Mouse (Mus musculus) stomach, embryonic 16.5 days (tissue): ENCODE data around the gene Utrn. TPM values are rescaled to one million over a fixed set of nuclear protein-coding genes. Genes with fewer than 3 reads are reported as not detected.

ENCODE experiments used
- ATAC-seq: fragments of 200-750 bp; cut with Nextera tagmentation; 2 replicates; pipeline ENCODE4 v1.8.0; 2017; ENCODE audit warnings: moderate number of reproducible peaks, moderate TSS enrichment; ENCODE audit not compliant: insufficient read depth, low FRiP score
- H3K27ac ChIP-seq: fragments of 300-500 bp; sonication (generic); 2 replicates; pipeline ENCODE4 v1.5.1; 2014; ENCODE audit warnings: low read length
- H3K27me3 ChIP-seq: fragments of 300-500 bp; sonication (generic); 2 replicates; pipeline ENCODE4 v1.6.1; 2014; ENCODE audit warnings: low read length, control low read depth, mixed read lengths; ENCODE audit not compliant: control insufficient read depth, insufficient read depth
- H3K36me3 ChIP-seq: fragments of 300-500 bp; sonication (generic); 2 replicates; pipeline ENCODE4 v1.6.1; 2014; ENCODE audit warnings: low read length; ENCODE audit not compliant: control insufficient read depth, insufficient read depth
- H3K4me1 ChIP-seq: fragments of 300-500 bp; sonication (generic); 2 replicates; pipeline ENCODE4 v1.6.1; 2014; ENCODE audit warnings: low read length, control low read depth, mixed read lengths; ENCODE audit not compliant: control insufficient read depth, insufficient read depth
- H3K4me2 ChIP-seq: fragments of 300-500 bp; sonication (generic); 2 replicates; pipeline ENCODE4 v1.6.1; 2014; ENCODE audit warnings: low read depth, low read length, mixed read lengths
- H3K4me3 ChIP-seq: fragments of 300-500 bp; sonication (generic); replicated peaks from 2 replicates; pipeline ENCODE4 v1.5.1; 2014; ENCODE audit warnings: mild to moderate bottlenecking, low read length
- H3K9ac ChIP-seq: fragments of 300-500 bp; sonication (generic); 2 replicates; pipeline ENCODE4 v1.6.1; 2014; ENCODE audit warnings: low read length
- H3K9me3 ChIP-seq: fragments of 300-500 bp; sonication (generic); replicated peaks from 2 replicates; pipeline ENCODE4 v1.6.1; 2016; ENCODE audit warnings: low read length, control low read depth; ENCODE audit not compliant: control insufficient read depth
- WGBS: fragments of 180-500 bp; shearing (Covaris S2); extraction: QIAGEN DNeasy Blood & Tissue Kit; methylation state at CpG from one replicate; pipeline ENCODE4 v1.1.7; 2014; 5-methylcytosine and 5-hydroxymethylcytosine counted together
- polyA plus RNA-seq: library from polyadenylated mRNA; unstranded; fragments of >200 nt; fragmentation: Nextera tagmentation; extraction: Ambion mirVana; gene quantifications from 2 replicates; pipeline ENCODE4 v1.2.1, GENCODE M21; 2015

Gene Utrn
- polyA plus RNA-seq, 1 experiment from 2014 or later, result 72.0 TPM

GRCm38 (mm10) chr10:12904140-12904528 lies 35.0 kb upstream of the Utrn start:
- ATAC-seq, result no peak
- WGBS, result 58% methylated on average over 5 of the region's 5 CpGs
- Histone ChIP-seq H3K9me3 (no peaks in the 10 kb centered on the region), H3K4me1 (no peaks in the 10 kb centered on the region), H3K36me3 (no peaks in the 10 kb centered on the region), H3K4me2 (no peak overlapping the region), H3K4me3 (no peak overlapping the region), H3K27ac (no peak overlapping the region), H3K9ac (no peak overlapping the region), H3K27me3 (no peaks in the 10 kb centered on the region)

- 85% methylated on average over 5 of the region's 5 CpGs for WGBS
- no peak overlapping the region for H3K4me3 ChIP-seq
- ATAC-seq, result no peak
- no peak overlapping the region for H3K27ac ChIP-seq
- no peak overlapping the region for H3K9ac ChIP-seq
- no peaks in the 10 kb centered on the region for H3K4me1 ChIP-seq
- no peaks in the 10 kb centered on the region for H3K9me3 ChIP-seq
- H3K27me3 ChIP-seq, result no peaks in the 10 kb centered on the region
- H3K4me2 ChIP-seq, result no peak overlapping the region
- H3K36me3 ChIP-seq, result no peaks in the 10 kb centered on the region
These were observed 34.4 kb upstream of the Utrn start for GRCm38 (mm10) chr10:12903440-12904139.

DNA sequence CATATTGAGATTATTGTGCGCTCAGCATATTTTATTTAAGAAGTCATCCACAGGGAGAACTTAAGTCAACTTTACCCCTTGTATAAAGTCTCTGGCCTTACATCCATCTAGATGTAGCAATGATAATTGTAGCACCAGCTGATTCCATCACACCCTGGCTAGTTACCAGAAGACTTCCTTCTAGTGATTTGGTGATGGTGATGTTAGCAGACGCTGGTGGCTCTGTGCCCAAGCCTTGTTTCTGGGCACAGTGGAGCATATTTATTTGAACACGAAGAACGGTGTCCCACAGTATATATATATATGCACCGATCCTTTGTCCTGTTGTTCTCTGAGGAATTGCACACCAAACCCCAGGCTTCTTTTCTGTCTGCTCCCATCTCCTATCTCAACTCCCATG lies 30.7 kb upstream of the Utrn start:
- Histone ChIP-seq H3K4me1 (no peaks in the 10 kb centered on the region), H3K9ac (no peak overlapping the region), H3K27ac (no peak overlapping the region), H3K36me3 (no peaks in the 10 kb centered on the region), H3K27me3 (no peaks in the 10 kb centered on the region), H3K4me3 (no peak overlapping the region), H3K9me3 (no peaks in the 10 kb centered on the region), H3K4me2 (no peak overlapping the region)
- 91% methylated on average over 5 of the region's 5 CpGs for WGBS
- ATAC-seq, result no peak

- Histone ChIP-seq H3K9me3 (no peaks in the 10 kb centered on the region), H3K4me2 (no peak overlapping the region), H3K4me1 (no peaks in the 10 kb centered on the region), H3K27me3 (no peaks in the 10 kb centered on the region), H3K36me3 (no peaks in the 10 kb centered on the region), H3K4me3 (no peak overlapping the region), H3K9ac (no peak overlapping the region), H3K27ac (peak overlapping the region; percentile 76)
- 88% methylated on average over 3 of the region's 3 CpGs for WGBS
- no peak for ATAC-seq
These were observed 24.2 kb upstream of the Utrn start for GRCm38 (mm10) chr10:12893339-12893738.

DNA sequence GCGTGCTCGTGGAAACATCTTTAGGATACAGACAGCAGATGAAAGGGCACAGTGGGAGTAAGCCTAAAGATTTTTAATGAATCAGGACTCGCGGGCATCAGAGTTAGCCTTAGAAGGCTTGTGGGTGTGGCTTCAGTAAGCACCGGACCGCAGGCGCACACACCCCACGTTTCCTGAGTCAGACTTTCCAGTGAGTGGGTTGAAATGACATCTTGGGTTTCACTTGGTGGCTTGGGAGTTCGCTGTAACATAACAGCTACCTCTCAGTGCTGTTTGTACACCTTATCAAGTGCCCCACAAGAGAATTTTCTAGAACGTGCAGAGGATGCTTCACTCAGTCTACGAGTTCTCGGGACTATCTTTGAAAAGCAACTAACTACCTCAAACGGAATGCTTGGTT lies 19.2 kb upstream of the Utrn start:
- no peak for ATAC-seq
- H3K36me3 ChIP-seq, result no peaks in the 10 kb centered on the region
- no peaks in the 10 kb centered on the region for H3K4me1 ChIP-seq

GRCm38 (mm10) chr10:12887792-12888191 lies 18.6 kb upstream of the Utrn start:
- no peak overlapping the region for H3K4me3 ChIP-seq
- ATAC-seq, result no peak
- H3K9ac ChIP-seq, result no peak overlapping the region
- H3K4me1 ChIP-seq, result no peaks in the 10 kb centered on the region
- no peaks in the 10 kb centered on the region for H3K9me3 ChIP-seq
- 53% methylated on average over 2 of the region's 2 CpGs for WGBS
- no peak overlapping the region for H3K27ac ChIP-seq
- no peaks in the 10 kb centered on the region for H3K27me3 ChIP-seq
- no peak overlapping the region for H3K4me2 ChIP-seq
- no peaks in the 10 kb centered on the region for H3K36me3 ChIP-seq

More for the DNA sequence above, 19.2 kb upstream of the Utrn start:
- no peaks in the 10 kb centered on the region for H3K27me3 ChIP-seq
- H3K9ac ChIP-seq, result no peak overlapping the region
- H3K4me3 ChIP-seq, result no peak overlapping the region
- no peak overlapping the region for H3K27ac ChIP-seq
- WGBS, result 61% methylated on average over 13 of the region's 13 CpGs
- H3K4me2 ChIP-seq, result no peak overlapping the region
- H3K9me3 ChIP-seq, result no peaks in the 10 kb centered on the region

GRCm38 (mm10) chr10:12884308-12884948 lies 15.3 kb upstream of the Utrn start:
- H3K9me3 ChIP-seq, result no peaks in the 10 kb centered on the region
- no peak overlapping the region for H3K27ac ChIP-seq
- WGBS, result 49% methylated on average over 8 of the region's 8 CpGs
- no peaks in the 10 kb centered on the region for H3K36me3 ChIP-seq
- ATAC-seq, result no peak
- no peak overlapping the region for H3K9ac ChIP-seq
- H3K4me3 ChIP-seq, result no peak overlapping the region
- no peaks in the 10 kb centered on the region for H3K4me1 ChIP-seq
- no peaks in the 10 kb centered on the region for H3K27me3 ChIP-seq
- no peak overlapping the region for H3K4me2 ChIP-seq

DNA sequence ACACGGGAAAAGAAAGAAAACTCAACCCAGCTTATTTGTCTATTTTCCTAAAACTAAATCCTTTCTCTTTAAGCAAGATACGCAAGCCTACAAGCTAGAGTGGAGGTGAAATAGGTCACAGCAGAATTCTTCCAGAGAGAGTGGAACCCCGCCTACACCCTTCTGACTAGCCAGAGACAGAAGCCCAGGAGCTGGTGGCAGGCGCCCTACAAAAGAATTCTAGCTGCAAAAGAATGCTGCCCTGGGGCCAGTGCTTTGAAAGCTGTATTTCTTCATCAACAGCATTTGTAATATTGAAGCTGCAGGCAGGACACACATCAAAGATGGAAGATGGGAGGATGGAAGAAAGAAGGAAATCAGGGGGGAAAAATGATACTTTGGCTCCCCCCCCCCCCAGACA lies 12.7 kb upstream of the Utrn start:
- no peak overlapping the region for H3K27ac ChIP-seq
- H3K9ac ChIP-seq, result no peak overlapping the region
- no peaks in the 10 kb centered on the region for H3K9me3 ChIP-seq
- no peak for ATAC-seq
- no peaks in the 10 kb centered on the region for H3K4me1 ChIP-seq
- no peak overlapping the region for H3K4me2 ChIP-seq
- no peaks in the 10 kb centered on the region for H3K27me3 ChIP-seq
- no peak overlapping the region for H3K4me3 ChIP-seq
- H3K36me3 ChIP-seq, result no peaks in the 10 kb centered on the region
- WGBS, result 74% methylated on average over 4 of the region's 4 CpGs

DNA sequence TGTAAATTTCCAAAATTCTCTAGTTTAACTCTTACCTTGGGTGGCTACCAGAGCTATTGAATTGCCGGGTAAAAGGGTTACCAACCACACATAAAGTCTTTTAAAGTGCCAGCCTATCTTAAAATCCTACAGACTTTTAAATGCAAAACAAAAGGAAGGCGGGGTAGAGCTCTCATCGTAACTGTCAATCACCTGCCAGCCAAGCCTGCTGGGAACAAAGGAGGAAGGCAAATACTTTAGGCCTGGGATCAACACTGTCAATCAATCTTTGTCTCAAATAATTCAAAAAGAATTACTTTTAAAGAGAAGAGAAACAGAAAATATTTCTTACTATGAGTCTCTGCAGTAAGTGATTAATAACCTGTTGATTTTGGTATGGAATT lies 10.1 kb upstream of the Utrn start:
- Histone ChIP-seq H3K4me1 (no peaks in the 10 kb centered on the region), H3K4me2 (no peak overlapping the region)
- 29% methylated on average over 3 of the region's 3 CpGs for WGBS

More for the DNA sequence above, 10.1 kb upstream of the Utrn start:
- Histone ChIP-seq H3K27ac (no peak overlapping the region), H3K9ac (no peak overlapping the region), H3K4me3 (no peak overlapping the region), H3K27me3 (no peaks in the 10 kb centered on the region), H3K36me3 (no peaks in the 10 kb centered on the region), H3K9me3 (no peaks in the 10 kb centered on the region)
- no peak for ATAC-seq
